Mouse (Mus musculus) heart, embryonic 11.5 days (tissue): ENCODE results near the gene Nmrk2. TPM values are rescaled to one million over a fixed set of nuclear protein-coding genes. Genes with fewer than 3 reads are reported as not detected.
A peak's percentile ranks its signal among the peaks of the same experiment; 100 is the strongest.

Experiments
- ATAC-seq: fragments of 200-750 bp; cut with Nextera tagmentation; replicated peaks from 2 replicates; pipeline ENCODE4 v1.8.0; 2017; ENCODE audit warnings: moderate library complexity; ENCODE audit not compliant: insufficient number of reproducible peaks, low FRiP score, low TSS enrichment
- H3K27ac ChIP-seq: fragments of 300-500 bp; sonication (generic); 2 replicates; pipeline ENCODE4 v1.5.1; 2014; ENCODE audit warnings: mild to moderate bottlenecking, low read depth, low read length
- H3K27me3 ChIP-seq: fragments of 300-500 bp; sonication (generic); 2 replicates; pipeline ENCODE4 v1.6.1; 2014; ENCODE audit warnings: mild to moderate bottlenecking, low read length, mixed read lengths; ENCODE audit not compliant: control insufficient read depth, insufficient read depth
- H3K36me3 ChIP-seq: fragments of 300-500 bp; sonication (generic); 2 replicates; pipeline ENCODE4 v1.6.1; 2014; ENCODE audit warnings: mild to moderate bottlenecking, low read length, moderate library complexity, mixed read lengths; ENCODE audit not compliant: control insufficient read depth, insufficient read depth
- H3K4me1 ChIP-seq: fragments of 300-500 bp; sonication (generic); 2 replicates; pipeline ENCODE4 v1.6.1; 2014; ENCODE audit warnings: low read length; ENCODE audit not compliant: control insufficient read depth, insufficient read depth
- H3K4me2 ChIP-seq: fragments of 300-500 bp; sonication (generic); 2 replicates; pipeline ENCODE4 v1.6.1; 2014; ENCODE audit warnings: mild to moderate bottlenecking, moderate library complexity
- H3K4me3 ChIP-seq: fragments of 300-500 bp; sonication (generic); 2 replicates; pipeline ENCODE4 v1.5.1; 2014; ENCODE audit warnings: low read depth, low read length
- H3K9ac ChIP-seq: fragments of 300-500 bp; sonication (generic); 2 replicates; pipeline ENCODE4 v1.6.1; 2014; ENCODE audit warnings: mild to moderate bottlenecking, low read depth, low read length, moderate library complexity
- H3K9me3 ChIP-seq: fragments of 300-500 bp; sonication (generic); replicated peaks from 2 replicates; pipeline ENCODE4 v1.6.1; 2016; ENCODE audit warnings: low read length; ENCODE audit not compliant: control insufficient read depth
- WGBS: fragments of 180-500 bp; shearing (Covaris S2); extraction: QIAGEN DNeasy Blood & Tissue Kit; methylation state at CpG from one replicate; pipeline ENCODE4 v1.1.7; 2014; ENCODE audit not compliant: insufficient replicate concordance; 5-methylcytosine and 5-hydroxymethylcytosine counted together
- polyA plus RNA-seq: library from polyadenylated mRNA; unstranded; fragments of >200 nt; fragmentation: Nextera tagmentation; extraction: Ambion mirVana; gene quantifications from 2 replicates; pipeline ENCODE4 v1.2.1, GENCODE M21; 2014

The Nmrk2 gene
- polyA plus RNA-seq = 2.2 and 3.6 TPM in 2 replicates

DNA sequence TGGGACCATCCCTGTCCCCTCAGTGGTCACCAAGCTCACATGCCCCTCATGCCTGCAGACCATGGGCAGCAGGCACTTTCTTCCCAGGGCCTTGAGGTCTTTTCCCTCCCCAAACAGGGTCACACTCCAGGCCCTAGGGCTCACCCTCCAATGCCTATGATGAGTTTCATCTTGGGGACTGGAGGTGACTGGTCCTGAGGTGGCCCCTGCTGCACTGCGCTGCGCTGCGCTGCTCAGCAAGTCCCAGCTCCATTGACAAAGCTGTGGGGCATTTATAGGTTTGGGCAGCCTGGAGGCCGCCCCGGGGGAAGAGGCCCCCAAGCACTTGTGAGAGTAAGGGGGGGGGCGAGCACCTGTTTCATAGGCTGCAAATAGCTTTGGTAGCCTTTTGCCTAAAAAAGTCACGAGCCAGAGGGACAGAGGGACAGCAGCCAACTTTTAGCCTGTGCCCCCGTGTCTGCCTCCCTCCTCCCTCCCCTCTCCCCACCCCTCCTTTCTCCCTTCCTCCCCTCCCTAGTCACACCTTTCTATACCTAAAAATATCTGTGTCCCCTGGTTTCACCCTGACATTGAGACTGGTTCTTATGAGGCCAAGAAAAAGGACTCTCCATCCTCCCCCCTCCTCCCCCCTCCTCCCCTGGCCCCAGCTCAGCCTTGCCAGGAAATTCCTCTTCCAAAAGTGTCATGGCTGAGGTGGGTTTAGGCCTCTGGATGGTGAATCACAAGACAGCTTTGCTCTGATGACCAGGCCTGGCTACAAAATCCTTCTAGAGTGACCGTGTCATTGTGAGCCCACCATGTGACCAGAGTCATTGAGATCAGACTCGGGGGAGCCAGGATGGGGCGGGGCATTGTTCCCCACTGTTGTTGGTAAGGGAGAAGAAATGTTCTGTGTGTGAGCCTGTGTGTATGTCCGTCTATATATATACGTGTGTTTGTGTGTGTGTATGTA is at the start of gene Nmrk2:
TSS of gene Nmrk2 (minus strand) at position 245 of the 952 bp plus-strand sequence.
- H3K27me3 ChIP-seq = peaks cover 2% of the 10 kb centered on the region; the same call in 1 of the 2 replicates
- H3K9ac ChIP-seq = peak within 1 kb of the TSS; percentile 58
- no peaks in the 10 kb centered on the region for H3K9me3 ChIP-seq
- peak within 1 kb of the TSS; percentile 76 for H3K27ac ChIP-seq
- 0 out of 2 replicates have a peak, but pooled peaks have one; percentile 8 for ATAC-seq
- peak within 1 kb of the TSS; percentile 42 for H3K4me2 ChIP-seq
- peaks cover 35% of the 10 kb centered on the region for H3K4me1 ChIP-seq
- no peak within 1 kb of the TSS for H3K4me3 ChIP-seq
- 53% methylated on average over 13 of the region's 13 CpGs for WGBS
- H3K36me3 ChIP-seq = no peaks in the 10 kb centered on the region

DNA sequence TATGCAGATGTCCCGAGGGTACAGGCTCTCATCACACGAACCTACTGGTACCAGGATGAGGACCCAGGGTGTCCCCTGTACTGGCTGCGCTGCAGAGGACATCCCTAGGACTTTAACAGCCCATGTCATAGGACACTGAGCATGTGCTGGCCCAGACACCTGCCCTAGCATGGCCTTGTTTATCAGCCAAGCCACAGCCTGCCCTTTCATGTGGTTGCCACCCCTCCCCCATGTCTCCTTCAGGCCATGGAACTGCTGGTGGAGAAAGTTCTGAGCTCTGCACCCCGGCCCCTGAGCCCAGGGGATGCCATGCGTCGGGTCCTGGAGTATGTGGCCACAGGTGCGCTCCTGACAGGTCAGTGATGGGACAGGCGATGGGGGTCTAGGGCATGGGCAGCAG is 47.6 kb upstream of the Nmrk2 start:
- H3K27me3 ChIP-seq = peaks cover 38% of the 10 kb centered on the region
- no peak for ATAC-seq
- no peaks in the 10 kb centered on the region for H3K36me3 ChIP-seq
- WGBS = 74% methylated on average over 8 of the region's 8 CpGs
- no peaks in the 10 kb centered on the region for H3K9me3 ChIP-seq
- H3K4me1 ChIP-seq = 0 out of 2 replicates have a peak, but pooled peaks cover 3% of the 10 kb centered on the region
- no peak overlapping the region for H3K4me2 ChIP-seq
- H3K27ac ChIP-seq = no peak overlapping the region
- H3K4me3 ChIP-seq = no peak overlapping the region
- H3K9ac ChIP-seq = no peak overlapping the region

DNA sequence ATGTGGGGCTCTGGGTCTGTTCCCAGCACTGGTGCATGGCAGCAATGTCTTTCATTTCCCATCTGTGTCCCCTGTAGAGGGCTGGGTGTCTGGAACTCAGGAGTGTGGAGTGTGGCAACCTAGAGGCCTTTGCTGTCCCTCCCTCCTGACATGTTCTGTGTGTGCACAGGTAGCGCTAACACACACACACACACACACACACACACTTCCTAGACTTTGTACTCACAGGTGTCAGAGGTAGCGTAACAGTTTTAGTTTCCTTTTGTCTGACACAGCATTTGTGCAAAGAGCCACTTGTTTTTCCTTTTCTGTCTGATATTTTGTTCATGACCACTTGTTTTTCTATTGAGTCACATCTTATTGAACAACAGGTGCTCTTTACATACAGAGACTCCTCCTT is 46.0 kb upstream of the Nmrk2 start:
- H3K27me3 ChIP-seq = peaks cover 31% of the 10 kb centered on the region
- WGBS = 88% methylated on average over 2 of the region's 2 CpGs

DNA sequence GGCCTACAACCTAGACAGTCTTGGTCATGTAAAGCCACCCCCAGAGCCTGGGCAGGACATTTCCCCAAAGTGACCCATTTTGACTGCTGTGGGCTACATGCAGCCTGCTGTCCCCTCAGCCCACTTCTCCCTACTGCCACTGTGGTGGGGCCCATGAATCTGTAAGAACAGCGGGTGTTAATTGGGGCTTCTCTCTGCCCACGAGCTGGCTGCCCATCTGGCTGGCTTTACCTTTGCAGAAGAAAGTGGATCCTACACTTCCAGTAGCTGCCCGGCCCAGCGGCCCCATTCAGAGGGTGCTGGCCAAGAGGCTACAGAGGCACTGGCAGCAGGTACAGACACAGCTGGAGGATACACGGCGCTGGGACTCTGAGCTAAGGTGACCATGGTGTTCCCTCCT is 43.3 kb upstream of the Nmrk2 start:
- H3K4me3 ChIP-seq = no peak overlapping the region
- peaks cover 32% of the 10 kb centered on the region for H3K27me3 ChIP-seq
- no peaks in the 10 kb centered on the region for H3K36me3 ChIP-seq
- no peak overlapping the region for H3K4me2 ChIP-seq
- ATAC-seq = no peak
- no peaks in the 10 kb centered on the region for H3K9me3 ChIP-seq
- 86% methylated on average over 6 of the region's 6 CpGs for WGBS
- H3K4me1 ChIP-seq = peaks cover under 1% of the 10 kb centered on the region
- H3K27ac ChIP-seq = no peak overlapping the region
- no peak overlapping the region for H3K9ac ChIP-seq

More for the DNA sequence above, 46.0 kb upstream of the Nmrk2 start:
- Histone ChIP-seq H3K4me3 (no peak overlapping the region), H3K27ac (no peak overlapping the region), H3K36me3 (no peaks in the 10 kb centered on the region), H3K9ac (no peak overlapping the region), H3K4me2 (no peak overlapping the region), H3K4me1 (no peaks in the 10 kb centered on the region), H3K9me3 (no peaks in the 10 kb centered on the region)
- no peak for ATAC-seq

DNA sequence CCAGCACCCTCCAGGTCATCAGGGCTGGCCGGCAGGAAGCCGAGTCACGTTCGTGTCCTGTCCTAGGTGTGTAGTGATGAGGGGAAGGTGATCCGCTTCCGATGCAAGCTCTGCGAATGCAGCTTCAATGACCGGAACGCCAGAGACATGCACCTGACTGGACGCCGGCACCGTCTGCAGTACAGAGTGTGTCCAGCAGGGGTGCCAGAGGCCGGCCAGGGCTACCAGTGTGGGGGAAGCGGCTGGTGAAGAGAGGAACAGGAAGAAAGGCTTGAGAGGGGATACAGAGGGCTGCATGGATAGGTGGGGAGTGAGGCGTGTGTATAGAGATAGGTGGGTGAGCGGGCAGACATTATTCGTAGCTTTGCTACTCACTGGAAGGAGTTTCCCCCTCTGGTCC is 42.7 kb upstream of the Nmrk2 start:
- ATAC-seq = no peak

DNA sequence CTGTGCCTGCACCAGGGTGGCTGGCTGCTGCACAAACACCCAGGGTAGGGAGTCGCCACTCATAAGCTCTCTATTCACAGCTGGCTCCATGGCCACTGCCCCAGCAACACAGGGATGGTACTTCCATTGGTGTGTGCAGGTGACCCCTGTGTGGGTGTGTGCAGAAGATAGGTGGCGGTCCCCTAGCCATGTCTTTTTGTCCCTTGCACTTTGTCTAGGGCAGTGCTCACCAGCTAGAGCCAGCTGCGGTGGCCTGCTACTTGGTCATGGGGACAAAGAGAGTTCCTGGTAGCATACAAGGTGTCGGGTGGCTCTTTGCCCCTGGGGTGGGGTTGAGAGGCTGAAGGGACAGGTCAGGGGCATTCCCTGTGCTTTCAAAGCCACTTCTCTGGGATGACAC is 42.3 kb upstream of the Nmrk2 start:
- WGBS = 64% methylated on average over 4 of the region's 4 CpGs
- Histone ChIP-seq H3K27ac (no peak overlapping the region), H3K36me3 (no peaks in the 10 kb centered on the region), H3K27me3 (peaks cover 42% of the 10 kb centered on the region), H3K4me3 (no peak overlapping the region), H3K4me2 (no peak overlapping the region), H3K9me3 (no peaks in the 10 kb centered on the region), H3K9ac (no peak overlapping the region), H3K4me1 (peaks cover 5% of the 10 kb centered on the region)
- ATAC-seq = no peak

More for the DNA sequence above, 42.7 kb upstream of the Nmrk2 start:
- Histone ChIP-seq H3K4me1 (peaks cover 5% of the 10 kb centered on the region), H3K4me3 (no peak overlapping the region), H3K27me3 (peaks cover 37% of the 10 kb centered on the region), H3K27ac (no peak overlapping the region), H3K9ac (no peak overlapping the region), H3K9me3 (no peaks in the 10 kb centered on the region), H3K4me2 (no peak overlapping the region), H3K36me3 (no peaks in the 10 kb centered on the region)
- 15% methylated on average over 17 of the region's 17 CpGs for WGBS

DNA sequence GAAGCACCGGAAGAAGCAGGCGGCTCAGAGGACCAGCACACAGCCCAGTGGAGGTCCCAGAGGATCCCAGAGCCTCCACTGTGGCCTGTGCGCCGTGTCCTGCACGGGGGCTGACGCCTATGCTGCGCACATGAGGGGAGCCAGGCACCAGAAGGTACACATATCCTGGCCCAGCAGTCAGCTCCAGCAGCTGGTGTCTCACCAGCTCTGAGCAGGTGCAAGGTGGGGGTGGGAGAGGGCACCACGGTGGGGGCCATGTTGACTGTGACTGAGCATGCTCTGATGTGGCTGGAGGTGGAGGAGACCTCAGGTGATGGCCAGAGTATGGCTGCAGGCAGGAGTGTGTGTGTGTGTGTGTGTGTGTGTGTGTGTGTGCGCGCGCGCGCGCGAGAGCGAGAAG is 40.2 kb upstream of the Nmrk2 start:
- WGBS = 82% methylated on average over 16 of the region's 16 CpGs
- Histone ChIP-seq H3K27ac (no peak overlapping the region), H3K9ac (no peak overlapping the region), H3K9me3 (no peaks in the 10 kb centered on the region), H3K36me3 (no peaks in the 10 kb centered on the region), H3K4me2 (no peak overlapping the region), H3K4me1 (peaks cover 5% of the 10 kb centered on the region), H3K4me3 (no peak overlapping the region), H3K27me3 (peaks cover 53% of the 10 kb centered on the region)
- no peak for ATAC-seq

DNA sequence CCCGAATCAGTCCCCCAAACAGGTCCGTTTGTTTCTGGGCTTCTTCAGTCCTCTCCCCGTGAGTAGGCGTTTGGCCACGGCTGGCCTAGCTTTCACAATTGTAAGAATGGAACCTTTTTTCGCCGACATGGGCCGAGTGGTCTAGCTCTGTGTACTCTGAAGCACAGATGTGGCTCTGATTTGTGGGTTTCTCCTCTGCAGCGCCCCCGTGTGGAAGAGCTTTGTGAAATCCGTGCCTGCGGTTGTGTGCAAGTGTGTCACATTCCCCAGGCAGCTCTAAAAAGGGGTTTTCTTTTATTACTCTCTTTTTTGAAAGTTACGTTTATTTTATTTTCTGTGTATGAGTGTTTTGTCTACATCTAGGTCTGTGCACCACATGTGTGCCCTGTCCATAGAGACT is 39.0 kb upstream of the Nmrk2 start:
- Histone ChIP-seq H3K27ac (no peak overlapping the region), H3K4me1 (peaks cover 5% of the 10 kb centered on the region), H3K9me3 (no peaks in the 10 kb centered on the region), H3K4me3 (no peak overlapping the region), H3K36me3 (no peaks in the 10 kb centered on the region), H3K9ac (no peak overlapping the region), H3K27me3 (peaks cover 57% of the 10 kb centered on the region), H3K4me2 (no peak overlapping the region)
- WGBS = 25% methylated on average over 13 of the region's 13 CpGs
- no peak for ATAC-seq
